Mouse (Mus musculus) embryonic stem cell, embryonic (primary cell): ENCODE results near the gene Scgb3a1.

Experiments used
- CTCF ChIA-PET, 4 experiments: fragments of 300-600 bp in 2 of 4; fragments of 350-600 bp in 2 of 4; sonication (Branson Sonifier 250); formaldehyde crosslinking; loops; one replicate each; lab custom pipeline; 2022; ENCODE audit warnings: inconsistent platforms in 2 of 4; lab: Charles Lee
- POLR2A ChIA-PET, 4 experiments: fragments of 300-600 bp in 2 of 4; fragments of 350-600 bp in 2 of 4; sonication (Branson Sonifier 250); formaldehyde crosslinking; loops; one replicate each; lab custom pipeline; 2022; ENCODE audit warnings: antibody characterized with exemption in 4 of 4, inconsistent platforms in 1 of 4; lab: Charles Lee

The Scgb3a1 gene

GRCm38 (mm10) chr11:49663310-49663709, at the start of gene Scgb3a1:
Scgb3a1 (plus strand) TSS chr11:49663610.
- CTCF ChIA-PET: interaction anchor here in 3 of 4 experiments (0.9 to 3.6 kb wide), 4 partner anchors 11 to 27 kb away, joined by 5 to 14 read pairs (median 12); no protein-coding TSS in a partner anchor
- POLR2A ChIA-PET: interaction anchor here in 2 of 4 experiments (0.8 to 2.4 kb wide), 8 partner anchors 11 to 50 kb away, joined by 3 to 12 read pairs (median 4); no protein-coding TSS in a partner anchor

GRCm38 (mm10) chr11:49615856-49616725, 47.3 kb upstream of the Scgb3a1 start:
- CTCF ChIA-PET: interaction anchor here in 3 of 4 experiments (0.7 to 1.9 kb wide), 6 partner anchors 9 to 275 kb away, joined by 3 to 6 read pairs (median 3); no protein-coding TSS in a partner anchor

GRCm38 (mm10) chr11:49618476-49618875, 44.9 kb upstream of the Scgb3a1 start:
- ChIA-PET POLR2A (no interaction called here), CTCF (no interaction called here)

More at GRCm38 (mm10) chr11:49615856-49616725, 47.3 kb upstream of the Scgb3a1 start:
- POLR2A ChIA-PET: interaction anchor here in 1 of 4 experiments (0.6 kb wide), 1 partner anchor 179 kb away, joined by 3 read pairs; no protein-coding TSS in a partner anchor

- CTCF ChIA-PET: interaction anchor here in 2 of 4 experiments (1.2 to 1.6 kb wide), 4 partner anchors 12 to 31 kb away, joined by 3 to 4 read pairs (median 4); no protein-coding TSS in a partner anchor
- POLR2A ChIA-PET: interaction anchor here in 1 of 4 experiments (1.1 kb wide), 1 partner anchor 74 kb away, joined by 3 read pairs; no protein-coding TSS in a partner anchor
Observed at GRCm38 (mm10) chr11:49621953-49622352, 41.5 kb upstream of the Scgb3a1 start.

GRCm38 (mm10) chr11:49624156-49624555, 39.3 kb upstream of the Scgb3a1 start:
- POLR2A ChIA-PET: interaction anchor here in 1 of 4 experiments (1.4 kb wide), 1 partner anchor 9 kb away, joined by 3 read pairs; no protein-coding TSS in a partner anchor
- CTCF ChIA-PET: interaction anchor here in 1 of 4 experiments (1.6 kb wide), 1 partner anchor 9 kb away, joined by 3 read pairs; no protein-coding TSS in a partner anchor

- ChIA-PET POLR2A (interaction anchor here in 1 of 4 experiments (0.5 kb wide), 1 partner anchor 1240 kb away, joined by 3 read pairs; no protein-coding TSS in a partner anchor), CTCF (interaction anchor here in 3 of 4 experiments (0.8 to 2.7 kb wide), 11 partner anchors 9 to 361 kb away, joined by 3 to 20 read pairs (median 4); no protein-coding TSS in a partner anchor)
Observed at GRCm38 (mm10) chr11:49625863-49626262, 37.5 kb upstream of the Scgb3a1 start.

GRCm38 (mm10) chr11:49626748-49627147, 36.7 kb upstream of the Scgb3a1 start:
- POLR2A ChIA-PET: interaction anchor here in 1 of 4 experiments (0.6 to 0.7 kb wide), 2 partner anchors 9 to 60 kb away, joined by 3 to 5 read pairs; no protein-coding TSS in a partner anchor
- CTCF ChIA-PET: interaction anchor here (0.5 to 2.7 kb wide), 13 partner anchors 10 to 360 kb away, joined by 3 to 20 read pairs (median 4); no protein-coding TSS in a partner anchor

- ChIA-PET POLR2A (no interaction called here), CTCF (interaction anchor here in 2 of 4 experiments (0.6 to 1.1 kb wide), 2 partner anchors 21 to 384 kb away, joined by 3 read pairs; no protein-coding TSS in a partner anchor)
Observed at GRCm38 (mm10) chr11:49631154-49631553, 32.3 kb upstream of the Scgb3a1 start.

- ChIA-PET POLR2A (no interaction called here), CTCF (interaction anchor here in 1 of 4 experiments (0.6 kb wide), 1 partner anchor 20 kb away, joined by 4 read pairs; no protein-coding TSS in a partner anchor)
Observed at GRCm38 (mm10) chr11:49632256-49632655, 31.2 kb upstream of the Scgb3a1 start.

GRCm38 (mm10) chr11:49634101-49634500, 29.3 kb upstream of the Scgb3a1 start:
- ChIA-PET CTCF (interaction anchor here (0.6 to 1.3 kb wide), 8 partner anchors 9 to 322 kb away, joined by 3 to 6 read pairs (median 5); no protein-coding TSS in a partner anchor), POLR2A (interaction anchor here in 1 of 4 experiments (1.0 kb wide), 1 partner anchor 9 kb away, joined by 3 read pairs; no protein-coding TSS in a partner anchor)

- ChIA-PET POLR2A (interaction anchor here in 1 of 4 experiments (0.7 to 3.0 kb wide), 4 partner anchors 9 to 78 kb away, joined by 3 to 11 read pairs (median 5); no protein-coding TSS in a partner anchor), CTCF (interaction anchor here (0.6 to 3.3 kb wide), 27 partner anchors 7 to 351 kb away, joined by 3 to 43 read pairs (median 5); no protein-coding TSS in a partner anchor)
Observed at GRCm38 (mm10) chr11:49635671-49636070, 27.7 kb upstream of the Scgb3a1 start.

GRCm38 (mm10) chr11:49636449-49636848, 27.0 kb upstream of the Scgb3a1 start:
- POLR2A ChIA-PET: interaction anchor here in 2 of 4 experiments (0.7 to 3.0 kb wide), 9 partner anchors 10 to 77 kb away, joined by 3 to 11 read pairs (median 4); partner anchors contain the start of gene Scgb3a1 (in 1 of the 2)
- CTCF ChIA-PET: interaction anchor here (0.6 to 3.3 kb wide), 50 partner anchors 8 to 391 kb away, joined by 3 to 43 read pairs (median 5); partner anchors contain the start of gene Scgb3a1 (in 1 of the 4)

GRCm38 (mm10) chr11:49645677-49646076, 17.7 kb upstream of the Scgb3a1 start:
- ChIA-PET CTCF (interaction anchor here in 2 of 4 experiments (1.5 to 2.1 kb wide), 2 partner anchors 9 kb away, joined by 7 to 8 read pairs; no protein-coding TSS in a partner anchor), POLR2A (no interaction called here)

- POLR2A ChIA-PET: interaction anchor here in 2 of 4 experiments (1.1 to 3.6 kb wide), 9 partner anchors 10 to 197 kb away, joined by 3 to 21 read pairs (median 4); no protein-coding TSS in a partner anchor
- CTCF ChIA-PET: interaction anchor here in 3 of 4 experiments (1.0 to 4.3 kb wide), 11 partner anchors 9 to 310 kb away, joined by 3 to 43 read pairs (median 5); partner anchors contain the start of gene Scgb3a1 (in 1 of the 3)
Observed at GRCm38 (mm10) chr11:49650113-49650993, 13.1 kb upstream of the Scgb3a1 start.

- POLR2A ChIA-PET: interaction anchor here in 3 of 4 experiments (0.6 to 3.6 kb wide), 27 partner anchors 10 to 1249 kb away, joined by 3 to 21 read pairs (median 4); partner anchors contain the start of genes Scgb3a1 (in 2 of the 3) and Cnot6 (in 1 of the 3)
- CTCF ChIA-PET: interaction anchor here (0.6 to 4.3 kb wide), 22 partner anchors 11 to 1148 kb away, joined by 3 to 43 read pairs (median 5); partner anchors contain the start of genes Mapk9 (in 1 of the 4) and Scgb3a1 (in 1 of the 4)
Observed at GRCm38 (mm10) chr11:49650994-49651761, 12.2 kb upstream of the Scgb3a1 start.
